Mouse (Mus musculus) stomach, postnatal 0 days (tissue): ENCODE results near the gene Sorcs3.

Experiments used
- CTCF ChIP-seq: IDR thresholded peaks from 2 replicates; pipeline ENCODE4 v1.5.1; 2016; ENCODE audit warnings: antibody characterized with exemption, low read depth, mild to moderate bottlenecking, moderate library complexity
- EP300 ChIP-seq: optimal IDR thresholded peaks from 2 replicates; pipeline ENCODE3; 2016; ENCODE audit warnings: antibody characterized with exemption

DNA sequence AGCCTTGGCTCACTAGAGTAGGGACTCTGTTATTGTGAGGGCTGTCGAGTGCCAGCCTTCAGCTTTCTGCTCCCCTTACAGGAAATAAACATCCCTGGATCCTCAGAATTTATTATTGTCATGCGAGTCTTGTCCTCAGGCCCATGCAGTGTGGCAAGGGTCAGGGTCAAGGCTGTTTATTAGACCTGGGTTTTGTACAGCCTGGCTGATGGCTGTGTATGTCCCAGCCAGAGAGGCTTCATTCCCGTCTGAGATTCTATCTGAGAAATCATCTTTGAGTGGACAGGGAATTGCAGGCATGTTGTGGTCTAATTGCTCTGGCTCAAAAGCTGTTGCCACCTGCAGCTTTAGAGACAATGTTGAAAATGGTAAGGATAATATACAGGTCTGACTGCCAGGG is 285.3 kb downstream of the Sorcs3 start:
- TF ChIP-seq CTCF, result no peak
- TF ChIP-seq EP300, result no peak
